Mouse (Mus musculus): ENCODE results near the gene Vmn1r235. TPM values are rescaled to one million over a fixed set of nuclear protein-coding genes. Genes with fewer than 3 reads are reported as not detected.
A peak's percentile ranks its signal among the peaks of the same experiment; 100 is the strongest.
"Not testable (repeated sequence)": the region's sequence is repeated elsewhere in the genome, so short reads cannot be mapped to it uniquely, and the experiment has no call there.

Gene Vmn1r235
- not detected in 2 replicates for polyA plus RNA-seq (2014; fragmentation: Nextera tagmentation; extraction: Ambion mirVana)

- H3K9ac ChIP-seq (ENCODE audit: low read length), result no peak within 1 kb of the TSS
- ATAC-seq (no peak), DNase-seq (ENCODE audit: low spot score) (no peak)
- no peak within 1 kb of the TSS for H3K4me3 ChIP-seq (ENCODE audit: low read depth, low read length)
- H3K27ac ChIP-seq (ENCODE audit: low read depth, low read length), result no peak within 1 kb of the TSS
- H3K27me3 ChIP-seq (replicated peaks; ENCODE audit: control insufficient read depth, insufficient read depth, low read length), result no peaks in the 10 kb centered on the region
- no peaks in the 10 kb centered on the region for H3K4me1 ChIP-seq (ENCODE audit: control insufficient read depth, insufficient read depth, low read length)
- H3K36me3 ChIP-seq (ENCODE audit: control insufficient read depth, insufficient read depth, low read length), result no peaks in the 10 kb centered on the region
- H3K9me3 ChIP-seq (replicated peaks; ENCODE audit: control insufficient read depth, low read length), result 0 out of 2 replicates have a peak, but pooled peaks cover 2% of the 10 kb centered on the region
- H3K4me2 ChIP-seq (ENCODE audit: low read length), result no peak within 1 kb of the TSS
These were observed at the start of gene Vmn1r235 for GRCm38 (mm10) chr17:21256111-21256510. Gene Vmn1r235 (plus strand): TSS chr17:21256411.

- WGBS, result 89% methylated on average over 1 of the region's 1 CpGs
- H3K27ac ChIP-seq (ENCODE audit: low read depth, low read length); H3K36me3 ChIP-seq (ENCODE audit: control insufficient read depth, insufficient read depth, low read length); H3K4me2 ChIP-seq (ENCODE audit: low read length); H3K4me3 ChIP-seq (ENCODE audit: low read depth, low read length); H3K9me3 ChIP-seq (replicated peaks; ENCODE audit: control insufficient read depth, low read length); DNase-seq (ENCODE audit: low spot score); ATAC-seq; H3K27me3 ChIP-seq (replicated peaks; ENCODE audit: control insufficient read depth, insufficient read depth, low read length); H3K9ac ChIP-seq (ENCODE audit: low read length); H3K4me1 ChIP-seq (ENCODE audit: control insufficient read depth, insufficient read depth, low read length): not testable (repeated sequence)
These were observed 45.1 kb upstream of the Vmn1r235 start for GRCm38 (mm10) chr17:21211081-21211480.

DNA sequence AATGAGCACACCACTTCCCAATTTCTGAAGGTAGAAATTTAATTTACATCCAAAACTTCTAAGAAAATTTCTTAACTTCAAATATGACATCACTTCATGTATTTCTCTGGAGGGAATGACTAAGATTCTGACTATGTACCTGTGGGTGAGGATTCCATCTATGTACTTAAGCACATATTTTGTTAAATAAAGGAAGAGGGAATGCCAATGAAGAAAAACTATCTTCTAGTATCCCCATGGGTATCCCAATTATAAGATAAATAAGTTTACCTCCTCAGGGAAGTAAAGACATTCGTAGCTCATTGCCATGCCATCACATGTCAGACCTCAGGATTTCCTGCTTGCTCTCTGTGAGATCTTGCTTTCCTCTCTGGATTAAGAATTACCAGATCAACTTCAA lies 30.4 kb upstream of the Vmn1r235 start, which contains the start of gene Vmn1r234:
TSS of gene Vmn1r234 (plus strand) at position 301 of the 400 bp plus-strand sequence.
- Histone ChIP-seq H3K9ac (ENCODE audit: low read length) (no peak within 1 kb of the TSS), H3K27me3 (replicated peaks; ENCODE audit: control insufficient read depth, insufficient read depth, low read length) (no peaks in the 10 kb centered on the region), H3K36me3 (ENCODE audit: control insufficient read depth, insufficient read depth, low read length) (no peaks in the 10 kb centered on the region), H3K4me3 (ENCODE audit: low read depth, low read length) (no peak within 1 kb of the TSS), H3K4me1 (ENCODE audit: control insufficient read depth, insufficient read depth, low read length) (no peaks in the 10 kb centered on the region), H3K9me3 (replicated peaks; ENCODE audit: control insufficient read depth, low read length) (no peaks in the 10 kb centered on the region), H3K4me2 (ENCODE audit: low read length) (no peak within 1 kb of the TSS), H3K27ac (ENCODE audit: low read depth, low read length) (no peak within 1 kb of the TSS)
- 69% methylated on average over 1 of the region's 1 CpGs for WGBS
- ATAC-seq (no peak), DNase-seq (ENCODE audit: low spot score) (no peak)

GRCm38 (mm10) chr17:21231654-21232053 lies 24.6 kb upstream of the Vmn1r235 start:
- no peak for ATAC-seq
- no peak overlapping the region for H3K4me2 ChIP-seq (ENCODE audit: low read length)
- no peak overlapping the region for H3K4me3 ChIP-seq (ENCODE audit: low read depth, low read length)
- no peak overlapping the region for H3K9ac ChIP-seq (ENCODE audit: low read length)
- H3K27me3 ChIP-seq (replicated peaks; ENCODE audit: control insufficient read depth, insufficient read depth, low read length), result no peaks in the 10 kb centered on the region
- H3K9me3 ChIP-seq (replicated peaks; ENCODE audit: control insufficient read depth, low read length), result 0 out of 2 replicates have a peak, but pooled peaks cover 2% of the 10 kb centered on the region
- WGBS, result 30% methylated on average over 9 of the region's 9 CpGs
- H3K27ac ChIP-seq (ENCODE audit: low read depth, low read length), result no peak overlapping the region
- peak; percentile 35 for DNase-seq (ENCODE audit: low spot score)
- H3K4me1 ChIP-seq (ENCODE audit: control insufficient read depth, insufficient read depth, low read length), result no peaks in the 10 kb centered on the region
- H3K36me3 ChIP-seq (ENCODE audit: control insufficient read depth, insufficient read depth, low read length), result no peaks in the 10 kb centered on the region

DNA sequence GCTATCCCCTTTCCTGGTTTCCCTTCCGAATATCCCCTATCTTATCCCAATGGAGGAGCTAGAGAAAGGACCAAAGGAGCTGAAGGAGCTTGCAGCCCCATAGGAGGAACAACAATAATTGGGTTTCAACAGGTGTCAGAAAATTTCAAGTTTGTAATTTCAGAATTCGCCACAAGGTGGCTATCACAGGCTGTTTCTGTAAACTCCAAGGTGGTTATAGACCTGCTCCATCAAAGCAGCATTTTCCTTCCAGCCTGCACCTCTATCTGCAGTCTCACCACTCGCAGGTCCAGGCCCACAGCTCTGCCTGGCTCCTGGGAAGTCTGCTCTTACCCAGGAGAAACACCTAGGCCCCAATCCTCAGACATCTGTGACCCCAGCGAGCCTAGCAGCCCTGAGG lies 15.9 kb downstream of the Vmn1r235 start:
- Histone ChIP-seq H3K36me3 (ENCODE audit: control insufficient read depth, insufficient read depth, low read length) (no peaks in the 10 kb centered on the region), H3K27ac (ENCODE audit: low read depth, low read length) (no peak overlapping the region), H3K9me3 (replicated peaks; ENCODE audit: control insufficient read depth, low read length) (no peaks in the 10 kb centered on the region), H3K9ac (ENCODE audit: low read length) (no peak overlapping the region), H3K4me2 (ENCODE audit: low read length) (no peak overlapping the region), H3K27me3 (replicated peaks; ENCODE audit: control insufficient read depth, insufficient read depth, low read length) (no peaks in the 10 kb centered on the region), H3K4me1 (ENCODE audit: control insufficient read depth, insufficient read depth, low read length) (no peaks in the 10 kb centered on the region), H3K4me3 (ENCODE audit: low read depth, low read length) (no peak overlapping the region)
- no peak; the same call in 1 of the 2 replicates for ATAC-seq
- WGBS, result 16% methylated on average over 4 of the region's 4 CpGs
- peak; percentile 55 for DNase-seq (ENCODE audit: low spot score)

GRCm38 (mm10) chr17:21282642-21283041 lies 26.4 kb downstream of the Vmn1r235 start, which contains the start of gene Vmn1r236:
Gene Vmn1r236 (plus strand): TSS chr17:21282942.
- Histone ChIP-seq H3K4me3 (ENCODE audit: low read depth, low read length) (no peak within 1 kb of the TSS), H3K27ac (ENCODE audit: low read depth, low read length) (no peak within 1 kb of the TSS), H3K4me2 (ENCODE audit: low read length) (no peak within 1 kb of the TSS), H3K4me1 (ENCODE audit: control insufficient read depth, insufficient read depth, low read length) (no peaks in the 10 kb centered on the region), H3K36me3 (ENCODE audit: control insufficient read depth, insufficient read depth, low read length) (no peaks in the 10 kb centered on the region), H3K9me3 (replicated peaks; ENCODE audit: control insufficient read depth, low read length) (no peaks in the 10 kb centered on the region), H3K27me3 (replicated peaks; ENCODE audit: control insufficient read depth, insufficient read depth, low read length) (no peaks in the 10 kb centered on the region), H3K9ac (ENCODE audit: low read length) (no peak within 1 kb of the TSS)
- ATAC-seq (no peak), DNase-seq (ENCODE audit: low spot score) (no peak)
- 77% methylated on average over 3 of the region's 3 CpGs for WGBS

GRCm38 (mm10) chr17:21284395-21284794 lies 28.2 kb downstream of the Vmn1r235 start:
- ATAC-seq, result no peak

GRCm38 (mm10) chr17:21289695-21290094 lies 33.5 kb downstream of the Vmn1r235 start:
- no peak for DNase-seq (ENCODE audit: low spot score)
- Histone ChIP-seq H3K27me3 (replicated peaks; ENCODE audit: control insufficient read depth, insufficient read depth, low read length) (no peaks in the 10 kb centered on the region), H3K36me3 (ENCODE audit: control insufficient read depth, insufficient read depth, low read length) (no peaks in the 10 kb centered on the region), H3K9ac (ENCODE audit: low read length) (no peak overlapping the region), H3K27ac (ENCODE audit: low read depth, low read length) (no peak overlapping the region), H3K4me1 (ENCODE audit: control insufficient read depth, insufficient read depth, low read length) (no peaks in the 10 kb centered on the region), H3K9me3 (replicated peaks; ENCODE audit: control insufficient read depth, low read length) (0 out of 2 replicates have a peak, but pooled peaks cover 2% of the 10 kb centered on the region), H3K4me2 (ENCODE audit: low read length) (no peak overlapping the region), H3K4me3 (ENCODE audit: low read depth, low read length) (no peak overlapping the region)
- ATAC-seq, result no peak

More at GRCm38 (mm10) chr17:21284395-21284794, 28.2 kb downstream of the Vmn1r235 start:
- no peak overlapping the region for H3K4me3 ChIP-seq (ENCODE audit: low read depth, low read length)
- H3K27me3 ChIP-seq (replicated peaks; ENCODE audit: control insufficient read depth, insufficient read depth, low read length), result no peaks in the 10 kb centered on the region
- no peaks in the 10 kb centered on the region for H3K36me3 ChIP-seq (ENCODE audit: control insufficient read depth, insufficient read depth, low read length)
- no peaks in the 10 kb centered on the region for H3K9me3 ChIP-seq (replicated peaks; ENCODE audit: control insufficient read depth, low read length)
- H3K9ac ChIP-seq (ENCODE audit: low read length), result no peak overlapping the region
- DNase-seq (ENCODE audit: low spot score), result no peak
- no peaks in the 10 kb centered on the region for H3K4me1 ChIP-seq (ENCODE audit: control insufficient read depth, insufficient read depth, low read length)
- H3K4me2 ChIP-seq (ENCODE audit: low read length), result no peak overlapping the region
- no peak overlapping the region for H3K27ac ChIP-seq (ENCODE audit: low read depth, low read length)

DNA sequence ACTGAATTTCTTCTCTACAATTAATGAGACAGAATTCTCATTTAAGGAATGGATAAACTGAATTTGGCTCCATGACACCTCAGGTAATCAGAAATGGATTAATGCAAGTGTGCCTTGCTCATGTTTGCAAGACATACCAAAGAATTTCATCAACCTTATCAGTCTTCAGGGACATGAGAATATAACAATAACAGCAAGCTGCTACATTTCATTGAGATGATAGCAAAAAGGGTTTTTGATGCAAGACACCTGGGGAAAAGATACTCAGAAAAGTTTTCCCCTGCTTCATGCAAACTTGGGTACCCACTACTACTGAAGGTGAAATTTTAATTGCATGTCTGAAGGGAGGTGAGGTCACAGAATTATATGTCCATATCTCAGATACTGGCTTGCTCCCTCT lies 55.4 kb downstream of the Vmn1r235 start, which contains the start of gene Vmn1r237:
TSS of gene Vmn1r237 (plus strand) at position 301 of the 400 bp plus-strand sequence.
- H3K4me1 ChIP-seq (ENCODE audit: control insufficient read depth, insufficient read depth, low read length), result no peaks in the 10 kb centered on the region
- no peaks in the 10 kb centered on the region for H3K27me3 ChIP-seq (replicated peaks; ENCODE audit: control insufficient read depth, insufficient read depth, low read length)
- no peaks in the 10 kb centered on the region for H3K36me3 ChIP-seq (ENCODE audit: control insufficient read depth, insufficient read depth, low read length)
- no peak for DNase-seq (ENCODE audit: low spot score)
- no peak within 1 kb of the TSS for H3K4me2 ChIP-seq (ENCODE audit: low read length)
- ATAC-seq, result no peak
- H3K27ac ChIP-seq (ENCODE audit: low read depth, low read length), result no peak within 1 kb of the TSS
- no peak within 1 kb of the TSS for H3K4me3 ChIP-seq (ENCODE audit: low read depth, low read length)
- H3K9me3 ChIP-seq (replicated peaks; ENCODE audit: control insufficient read depth, low read length), result no peaks in the 10 kb centered on the region
- no peak within 1 kb of the TSS for H3K9ac ChIP-seq (ENCODE audit: low read length)
